Mouse (Mus musculus): Measurements from ENCODE around the gene Pgm5. TPM values are rescaled to one million over a fixed set of nuclear protein-coding genes. Genes with fewer than 3 reads are reported as not detected.

Pgm5 gene
- total and polyA plus RNA-seq, 3 experiments = not detected

GRCm38 (mm10) chr19:24651595-24651994 lies 210.1 kb downstream of the Pgm5 start:
- Histone ChIP-seq H3K4me1 (ENCODE audit: control insufficient read depth in 1 of 2, insufficient read depth in 2 of 2, low read length in 2 of 2) (no peaks in the 10 kb centered on the region), H3K79me2 (ENCODE audit: control insufficient read depth, insufficient read depth, low read length, poor library complexity) (no peaks in the 10 kb centered on the region), H3K4me3 (ENCODE audit: control insufficient read depth in 1 of 2, insufficient read depth in 1 of 2, low read depth in 2 of 2, low read length in 2 of 2) (no peak overlapping the region), H3K9me3 (replicated peaks; ENCODE audit: insufficient read depth, low read length) (no peaks in the 10 kb centered on the region), H3K9ac (ENCODE audit: control insufficient read depth, low read depth, low read length, poor library complexity, severe bottlenecking) (no peak overlapping the region), H3K36me3 (ENCODE audit: control insufficient read depth in 1 of 2, insufficient read depth in 2 of 2, low read length in 2 of 2) (no peaks in the 10 kb centered on the region), H3K27ac (ENCODE audit: control insufficient read depth, low read depth, low read length) (no peak overlapping the region), H3K27me3 (ENCODE audit: control insufficient read depth in 1 of 2, insufficient read depth in 2 of 2, low read length in 2 of 2) (no peaks in the 10 kb centered on the region; a peak in 1 of 4 replicates)
- no peak for TF ChIP-seq SMC3 (IDR thresholded peaks at IDR 0.05; ENCODE audit: low read depth, low read length)
- TF ChIP-seq TBP (IDR thresholded peaks at IDR 0.05; ENCODE audit: low read depth, low read length) = no peak
- TF ChIP-seq ETS1 (IDR thresholded peaks at IDR 0.05; ENCODE audit: low read depth, low read length) = no peak
- no peak for TF ChIP-seq UBTF (IDR thresholded peaks at IDR 0.05; ENCODE audit: borderline replicate concordance, insufficient read depth, low read depth, low read length)
- no peak for TF ChIP-seq NRF1 (IDR thresholded peaks at IDR 0.05; ENCODE audit: insufficient read depth, low read depth, low read length, poor library complexity, severe bottlenecking)
- TF ChIP-seq GABPA (IDR thresholded peaks at IDR 0.05; ENCODE audit: low read depth, low read length) = no peak
- no peak for TF ChIP-seq SIN3A (IDR thresholded peaks at IDR 0.05; ENCODE audit: low read length)
- no peak for TF ChIP-seq EP300 (IDR thresholded peaks at IDR 0.05; ENCODE audit: low read depth in 1 of 2, low read length in 2 of 2)
- TF ChIP-seq KAT2A (conservative IDR thresholded peaks at IDR 0.05; ENCODE audit: low read depth, low read length) = no peak
- no peak for TF ChIP-seq HCFC1 (IDR thresholded peaks at IDR 0.05; ENCODE audit: low read depth, low read length)
- TF ChIP-seq ZC3H11A (IDR thresholded peaks at IDR 0.05; ENCODE audit: low read depth, low read length) = no peak
- TF ChIP-seq ZKSCAN1 (IDR thresholded peaks at IDR 0.05; ENCODE audit: low read depth, low read length) = no peak
- TF ChIP-seq RCOR1 (IDR thresholded peaks at IDR 0.05; ENCODE audit: low read depth, low read length) = no peak
- DNase-seq (ENCODE audit: low read depth, low spot score) = no peak

GRCm38 (mm10) chr19:24650428-24650827 lies 211.2 kb downstream of the Pgm5 start:
- no peak overlapping the region for H3K4me3 ChIP-seq (ENCODE audit: control insufficient read depth in 1 of 2, insufficient read depth in 1 of 2, low read depth in 2 of 2, low read length in 2 of 2)
- DNase-seq (ENCODE audit: low read depth, low spot score) = no peak

More at GRCm38 (mm10) chr19:24650428-24650827, 211.2 kb downstream of the Pgm5 start:
- H3K36me3 ChIP-seq (ENCODE audit: control insufficient read depth in 1 of 2, insufficient read depth in 2 of 2, low read length in 2 of 2) = no peaks in the 10 kb centered on the region
- H3K4me1 ChIP-seq (ENCODE audit: control insufficient read depth in 1 of 2, insufficient read depth in 2 of 2, low read length in 2 of 2) = no peaks in the 10 kb centered on the region
- H3K9ac ChIP-seq (ENCODE audit: control insufficient read depth, low read depth, low read length, poor library complexity, severe bottlenecking) = no peak overlapping the region
- no peaks in the 10 kb centered on the region for H3K79me2 ChIP-seq (ENCODE audit: control insufficient read depth, insufficient read depth, low read length, poor library complexity)
- TF ChIP-seq TBP (IDR thresholded peaks at IDR 0.05; ENCODE audit: low read depth, low read length) = no peak
- no peak for TF ChIP-seq JUND (IDR thresholded peaks at IDR 0.05; ENCODE audit: low read depth, low read length)
- TF ChIP-seq SIN3A (IDR thresholded peaks at IDR 0.05; ENCODE audit: low read length) = no peak
- no peak for TF ChIP-seq RCOR1 (IDR thresholded peaks at IDR 0.05; ENCODE audit: low read depth, low read length)
- no peak for TF ChIP-seq POLR2AphosphoS5 (IDR thresholded peaks at IDR 0.05; ENCODE audit: borderline replicate concordance, low read depth, low read length)
- TF ChIP-seq ETS1 (IDR thresholded peaks at IDR 0.05; ENCODE audit: low read depth, low read length) = no peak
- TF ChIP-seq CHD1 (IDR thresholded peaks at IDR 0.05; ENCODE audit: low read depth, low read length) = no peak
- no peaks in the 10 kb centered on the region; a peak in 1 of 4 replicates for H3K27me3 ChIP-seq (ENCODE audit: control insufficient read depth in 1 of 2, insufficient read depth in 2 of 2, low read length in 2 of 2)
- H3K27ac ChIP-seq (ENCODE audit: control insufficient read depth, low read depth, low read length) = no peak overlapping the region
- H3K9me3 ChIP-seq (replicated peaks; ENCODE audit: insufficient read depth, low read length) = no peaks in the 10 kb centered on the region

Measured in MEL (cell line).